Mouse (Mus musculus) bone marrow macrophage, adult 2 months (primary cell): ENCODE measurements around the gene 2010109A12Rik.

Source experiments
- CTCF ChIP-seq: IDR thresholded peaks from 2 replicates; pipeline ENCODE4 v1.5.1; 2012; ENCODE audit warnings: low read depth, mild to moderate bottlenecking, low read length, moderate library complexity
- POLR2A ChIP-seq: IDR thresholded peaks from 2 replicates; pipeline ENCODE4 v1.6.1; 2012; ENCODE audit warnings: mild to moderate bottlenecking, low read depth, low read length, borderline replicate concordance

GRCm38 (mm10) chr5:93235888-93236287 is 29.6 kb downstream of the 2010109A12Rik start:
- TF ChIP-seq CTCF (no peak), POLR2A (no peak)
